Mouse (Mus musculus): ENCODE measurements around the gene Me1.

- no peak for TF ChIP-seq CTCF (IDR thresholded peaks at IDR 0.05; ENCODE audit: insufficient read depth, low read length)
- no peak for TF ChIP-seq POLR2A (IDR thresholded peaks at IDR 0.05; ENCODE audit: borderline replicate concordance, extremely low read depth, low read depth, low read length)
Observed at GRCm38 (mm10) chr9:86572196-86572595, 123.6 kb downstream of the Me1 start.
